Mouse (Mus musculus) embryonic facial prominence, embryonic 14.5 days (tissue): ENCODE results near the gene Ankrd39. TPM values are rescaled to one million over a fixed set of nuclear protein-coding genes. Genes with fewer than 3 reads are reported as not detected.

Experiments used
- ATAC-seq: fragments of 200-750 bp; cut with Nextera tagmentation; 2 replicates; pipeline ENCODE4 v1.8.0; 2017; ENCODE audit warnings: low read depth, moderate number of reproducible peaks, moderate TSS enrichment
- DNase-seq: peaks from one replicate; pipeline ENCODE4 v3.0.0-alpha.2; 2015; ENCODE audit warnings: low spot score
- H3K27ac ChIP-seq: fragments of 300-500 bp; sonication (generic); replicated peaks from 2 replicates; pipeline ENCODE4 v1.5.1; 2014; ENCODE audit warnings: low read depth, mild to moderate bottlenecking, low read length, moderate library complexity
- H3K27me3 ChIP-seq: fragments of 300-500 bp; sonication (generic); replicated peaks from 2 replicates; pipeline ENCODE4 v1.6.1; 2014; ENCODE audit warnings: low read length; ENCODE audit not compliant: control insufficient read depth, insufficient read depth
- H3K36me3 ChIP-seq: fragments of 300-500 bp; sonication (generic); 2 replicates; pipeline ENCODE4 v1.6.1; 2014; ENCODE audit warnings: low read length, mixed read lengths; ENCODE audit not compliant: control insufficient read depth, insufficient read depth
- H3K4me1 ChIP-seq: fragments of 300-500 bp; sonication (generic); 2 replicates; pipeline ENCODE4 v1.6.1; 2014; ENCODE audit warnings: antibody characterized with exemption, low read length; ENCODE audit not compliant: control insufficient read depth, insufficient read depth
- H3K4me2 ChIP-seq: fragments of 300-500 bp; sonication (generic); 2 replicates; pipeline ENCODE4 v1.6.1; 2014; ENCODE audit warnings: low read depth, mild to moderate bottlenecking, low read length, moderate library complexity, mixed read lengths
- H3K4me3 ChIP-seq: fragments of 300-500 bp; sonication (generic); 2 replicates; pipeline ENCODE4 v1.5.1; 2014; ENCODE audit warnings: low read depth, mild to moderate bottlenecking, low read length
- H3K9ac ChIP-seq: fragments of 300-500 bp; sonication (generic); 2 replicates; pipeline ENCODE4 v1.6.1; 2014; ENCODE audit warnings: low read depth, mild to moderate bottlenecking, low read length, moderate library complexity, mixed read lengths
- H3K9me3 ChIP-seq: fragments of 300-500 bp; sonication (generic); 2 replicates; pipeline ENCODE4 v1.6.1; 2016; ENCODE audit warnings: low read length; ENCODE audit not compliant: control insufficient read depth
- WGBS: fragments of 180-500 bp; shearing (Covaris S2); extraction: QIAGEN DNeasy Blood & Tissue Kit; methylation state at CpG from one replicate; pipeline ENCODE4 v1.1.7; 2014; 5-methylcytosine and 5-hydroxymethylcytosine counted together
- polyA plus RNA-seq: library from polyadenylated mRNA; unstranded; fragments of >200 nt; fragmentation: Nextera tagmentation; extraction: Ambion mirVana; gene quantifications from 2 replicates; pipeline ENCODE4 v1.2.1, GENCODE M21; 2014

Gene Ankrd39
- polyA plus RNA-seq, 1 experiment from 2014 or later: 19.5 TPM

GRCm38 (mm10) chr1:36525774-36526173 is 21.5 kb downstream of the Ankrd39 start:
- DNase-seq (no peak), ATAC-seq (no peak)
- no peak overlapping the region for H3K4me2 ChIP-seq
- no peaks in the 10 kb centered on the region for H3K4me1 ChIP-seq
- no peak overlapping the region for H3K27ac ChIP-seq
- WGBS: 87% methylated on average over 12 of the region's 12 CpGs
- H3K36me3 ChIP-seq: peaks cover 60% of the 10 kb centered on the region
- no peaks in the 10 kb centered on the region for H3K27me3 ChIP-seq
- H3K4me3 ChIP-seq: no peak overlapping the region
- no peak overlapping the region for H3K9ac ChIP-seq
- H3K9me3 ChIP-seq: no peaks in the 10 kb centered on the region

GRCm38 (mm10) chr1:36524058-36524457 is 23.2 kb downstream of the Ankrd39 start:
- no peak overlapping the region for H3K4me2 ChIP-seq
- no peaks in the 10 kb centered on the region for H3K9me3 ChIP-seq
- DNase-seq (no peak), ATAC-seq (no peak)
- no peaks in the 10 kb centered on the region for H3K27me3 ChIP-seq
- H3K4me1 ChIP-seq: no peaks in the 10 kb centered on the region
- H3K36me3 ChIP-seq: peaks cover 77% of the 10 kb centered on the region
- H3K27ac ChIP-seq: no peak overlapping the region
- 87% methylated on average over 5 of the region's 5 CpGs for WGBS
- H3K4me3 ChIP-seq: no peak overlapping the region
- no peak overlapping the region for H3K9ac ChIP-seq

- H3K4me1 ChIP-seq: no peaks in the 10 kb centered on the region
- H3K36me3 ChIP-seq: peaks cover 82% of the 10 kb centered on the region
- DNase-seq (peak; percentile 93), ATAC-seq (peak; percentile 63)
- no peak overlapping the region for H3K4me3 ChIP-seq
- no peak overlapping the region for H3K9ac ChIP-seq
- no peaks in the 10 kb centered on the region for H3K9me3 ChIP-seq
- no peak overlapping the region; the same call in 1 of the 2 replicates for H3K27ac ChIP-seq
- no peaks in the 10 kb centered on the region for H3K27me3 ChIP-seq
- 73% methylated on average over 9 of the region's 9 CpGs for WGBS
- no peak overlapping the region for H3K4me2 ChIP-seq
Observed at GRCm38 (mm10) chr1:36523332-36524013, 23.8 kb downstream of the Ankrd39 start.

- Histone ChIP-seq H3K4me2 (no peak overlapping the region), H3K27ac (no peak overlapping the region), H3K4me3 (no peak overlapping the region), H3K36me3 (peaks cover 85% of the 10 kb centered on the region), H3K9ac (no peak overlapping the region), H3K4me1 (no peaks in the 10 kb centered on the region), H3K27me3 (no peaks in the 10 kb centered on the region), H3K9me3 (no peaks in the 10 kb centered on the region)
- WGBS: 93% methylated on average over 7 of the region's 7 CpGs
- DNase-seq (no peak), ATAC-seq (no peak)
Observed at GRCm38 (mm10) chr1:36522210-36522609, 25.0 kb downstream of the Ankrd39 start.

DNA sequence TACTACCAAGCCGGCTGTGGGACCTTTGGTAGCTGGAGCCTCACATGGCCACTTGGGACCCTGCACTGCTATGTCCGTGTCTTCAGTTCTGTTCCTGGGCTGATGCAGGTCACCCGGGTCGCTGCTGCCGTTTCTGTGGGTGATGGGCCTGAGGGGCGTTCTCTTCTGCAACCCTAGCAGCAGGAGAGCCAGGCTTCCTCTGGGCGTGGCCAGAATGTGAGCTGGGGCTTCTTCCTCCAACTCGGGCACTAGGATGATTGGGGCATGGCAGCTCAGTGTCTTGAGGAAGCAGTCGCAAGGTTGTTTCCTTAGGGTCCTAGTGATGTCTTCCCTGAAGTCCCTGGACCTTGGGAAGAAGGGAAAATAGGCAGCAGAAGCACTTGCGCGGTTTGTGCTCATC is 27.6 kb downstream of the Ankrd39 start:
- peaks cover 3% of the 10 kb centered on the region for H3K4me1 ChIP-seq
- no peak for DNase-seq
- no peak overlapping the region for H3K9ac ChIP-seq
- H3K4me2 ChIP-seq: no peak overlapping the region
- no peak for ATAC-seq
- WGBS: 79% methylated on average over 11 of the region's 11 CpGs
- no peaks in the 10 kb centered on the region for H3K9me3 ChIP-seq
- no peaks in the 10 kb centered on the region for H3K27me3 ChIP-seq
- peaks cover 72% of the 10 kb centered on the region for H3K36me3 ChIP-seq
- H3K27ac ChIP-seq: no peak overlapping the region
- H3K4me3 ChIP-seq: no peak overlapping the region

GRCm38 (mm10) chr1:36518259-36518658 is 29.0 kb downstream of the Ankrd39 start:
- no peak overlapping the region; the same call in 1 of the 2 replicates for H3K9ac ChIP-seq
- 76% methylated on average over 3 of the region's 3 CpGs for WGBS
- ATAC-seq: no peak
- H3K4me3 ChIP-seq: no peak overlapping the region
- DNase-seq: no peak
- no peaks in the 10 kb centered on the region for H3K27me3 ChIP-seq
- H3K36me3 ChIP-seq: peaks cover 66% of the 10 kb centered on the region
- no peak overlapping the region for H3K4me2 ChIP-seq
- no peak overlapping the region for H3K27ac ChIP-seq
- no peaks in the 10 kb centered on the region for H3K9me3 ChIP-seq
- H3K4me1 ChIP-seq: peaks cover 14% of the 10 kb centered on the region

GRCm38 (mm10) chr1:36513718-36514117 is 33.5 kb downstream of the Ankrd39 start:
- H3K27me3 ChIP-seq: no peaks in the 10 kb centered on the region
- peak overlapping the region; percentile 64 for H3K4me2 ChIP-seq
- H3K4me3 ChIP-seq: peak overlapping the region; percentile 96
- ATAC-seq (no peak), DNase-seq (peak; percentile 32)
- H3K36me3 ChIP-seq: peaks cover 24% of the 10 kb centered on the region
- WGBS: 52% methylated on average over 2 of the region's 2 CpGs
- H3K27ac ChIP-seq: no peak overlapping the region
- H3K9me3 ChIP-seq: no peaks in the 10 kb centered on the region
- H3K4me1 ChIP-seq: peaks cover 17% of the 10 kb centered on the region
- H3K9ac ChIP-seq: no peak overlapping the region

DNA sequence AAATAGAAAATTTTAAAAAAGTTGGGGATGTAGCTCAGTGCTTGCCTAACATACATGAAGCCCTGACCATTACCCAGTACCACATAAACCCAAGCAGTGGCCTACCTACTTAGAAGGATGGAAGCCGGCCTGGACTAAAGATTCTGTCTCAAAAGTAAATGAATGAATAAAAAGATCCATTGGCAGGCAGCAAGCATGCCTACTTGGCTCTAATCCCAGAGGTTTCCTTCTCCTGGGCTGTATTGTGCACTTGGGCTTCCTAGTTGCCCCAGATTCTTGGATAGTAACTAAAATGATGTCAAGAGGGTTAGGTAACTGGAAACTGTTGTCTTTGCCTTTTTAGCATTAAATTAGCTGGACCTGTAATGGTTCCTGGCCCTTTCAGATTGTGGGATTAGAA is 33.9 kb downstream of the Ankrd39 start:
- no peak overlapping the region for H3K27ac ChIP-seq
- no peaks in the 10 kb centered on the region for H3K27me3 ChIP-seq
- H3K9me3 ChIP-seq: no peaks in the 10 kb centered on the region
- peak overlapping the region; percentile 85 for H3K9ac ChIP-seq
- peak; percentile 26 for DNase-seq
- ATAC-seq: no peak
- H3K36me3 ChIP-seq: peaks cover 20% of the 10 kb centered on the region; the same call in 1 of the 2 replicates
- H3K4me3 ChIP-seq: peak overlapping the region; percentile 96
- H3K4me1 ChIP-seq: peaks cover 17% of the 10 kb centered on the region
- 7% methylated on average over 1 of the region's 1 CpGs for WGBS
- H3K4me2 ChIP-seq: peak overlapping the region; percentile 64

DNA sequence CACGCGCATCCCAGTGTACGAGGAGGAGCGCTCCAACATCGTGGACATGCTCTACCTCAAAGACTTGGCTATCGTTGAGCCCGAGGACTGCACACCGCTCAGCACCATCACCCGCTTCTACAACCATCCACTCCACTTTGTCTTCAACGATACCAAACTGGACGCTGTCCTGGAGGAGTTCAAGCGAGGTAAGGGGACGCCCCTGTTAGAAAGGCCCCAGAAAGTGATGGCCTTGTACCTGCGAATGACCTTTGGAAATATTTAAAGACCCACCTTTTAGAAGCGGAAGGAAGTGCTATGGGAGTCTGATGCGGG is 34.3 kb downstream of the Ankrd39 start:
- H3K27ac ChIP-seq: peak overlapping the region; percentile 98; the same call in 1 of the 2 replicates
- DNase-seq: no peak
- H3K27me3 ChIP-seq: no peaks in the 10 kb centered on the region
- no peak for ATAC-seq
- peaks cover 17% of the 10 kb centered on the region for H3K4me1 ChIP-seq
- H3K4me3 ChIP-seq: peak overlapping the region; percentile 96
- no peaks in the 10 kb centered on the region for H3K9me3 ChIP-seq
- H3K4me2 ChIP-seq: peak overlapping the region; percentile 64
- WGBS: 2% methylated on average over 16 of the region's 16 CpGs
- peak overlapping the region; percentile 85 for H3K9ac ChIP-seq
- peaks cover 23% of the 10 kb centered on the region; the same call in 1 of the 2 replicates for H3K36me3 ChIP-seq
